Mouse (Mus musculus) hindbrain, embryonic 14.5 days (tissue): ENCODE results near the gene Plac1. TPM values are rescaled to one million over a fixed set of nuclear protein-coding genes. Genes with fewer than 3 reads are reported as not detected.

Source experiments
- ATAC-seq: fragments of 200-750 bp; cut with Nextera tagmentation; 2 replicates; pipeline ENCODE4 v1.8.0; 2017; ENCODE audit warnings: moderate number of reproducible peaks, mild to moderate bottlenecking, moderate TSS enrichment, moderate library complexity; ENCODE audit not compliant: low FRiP score
- DNase-seq: peaks from one replicate; pipeline ENCODE4 v3.0.0-alpha.2; 2015; ENCODE audit warnings: low spot score
- H3K27ac ChIP-seq: fragments of 300-500 bp; sonication (generic); 2 replicates; pipeline ENCODE4 v1.5.1; 2014; ENCODE audit warnings: mild to moderate bottlenecking, moderate library complexity
- H3K27me3 ChIP-seq: fragments of 300-500 bp; sonication (generic); 2 replicates; pipeline ENCODE4 v1.6.1; 2014; ENCODE audit warnings: mild to moderate bottlenecking, low read length, mixed read lengths; ENCODE audit not compliant: control insufficient read depth, insufficient read depth
- H3K36me3 ChIP-seq: fragments of 300-500 bp; sonication (generic); replicated peaks from 2 replicates; pipeline ENCODE4 v1.6.1; 2014; ENCODE audit not compliant: control insufficient read depth, insufficient read depth
- H3K4me1 ChIP-seq: fragments of 300-500 bp; sonication (generic); replicated peaks from 2 replicates; pipeline ENCODE4 v1.6.1; 2014; ENCODE audit warnings: antibody characterized with exemption, low read length, mixed read lengths; ENCODE audit not compliant: control insufficient read depth, insufficient read depth
- H3K4me2 ChIP-seq: fragments of 300-500 bp; sonication (generic); replicated peaks from 2 replicates; pipeline ENCODE4 v1.6.1; 2014; ENCODE audit warnings: mild to moderate bottlenecking, moderate library complexity
- H3K4me3 ChIP-seq: fragments of 300-500 bp; sonication (generic); replicated peaks from 2 replicates; pipeline ENCODE4 v1.5.1; 2014; ENCODE audit warnings: mild to moderate bottlenecking, low read length
- H3K9ac ChIP-seq: fragments of 300-500 bp; sonication (generic); 2 replicates; pipeline ENCODE4 v1.6.1; 2014
- H3K9me3 ChIP-seq: fragments of 300-500 bp; sonication (generic); 2 replicates; pipeline ENCODE4 v1.6.1; 2016; ENCODE audit warnings: low read length; ENCODE audit not compliant: control insufficient read depth
- WGBS: fragments of 180-500 bp; shearing (Covaris S2); extraction: QIAGEN DNeasy Blood & Tissue Kit; methylation state at CpG from one replicate; pipeline ENCODE4 v1.1.7; 2014; 5-methylcytosine and 5-hydroxymethylcytosine counted together
- polyA plus RNA-seq: library from polyadenylated mRNA; unstranded; fragments of >200 nt; fragmentation: Nextera tagmentation; extraction: Ambion mirVana; gene quantifications from 2 replicates; pipeline ENCODE4 v1.2.1, GENCODE M21; 2014

Plac1 gene
- polyA plus RNA-seq, 1 experiment from 2014 or later, result 0.37 TPM

DNA sequence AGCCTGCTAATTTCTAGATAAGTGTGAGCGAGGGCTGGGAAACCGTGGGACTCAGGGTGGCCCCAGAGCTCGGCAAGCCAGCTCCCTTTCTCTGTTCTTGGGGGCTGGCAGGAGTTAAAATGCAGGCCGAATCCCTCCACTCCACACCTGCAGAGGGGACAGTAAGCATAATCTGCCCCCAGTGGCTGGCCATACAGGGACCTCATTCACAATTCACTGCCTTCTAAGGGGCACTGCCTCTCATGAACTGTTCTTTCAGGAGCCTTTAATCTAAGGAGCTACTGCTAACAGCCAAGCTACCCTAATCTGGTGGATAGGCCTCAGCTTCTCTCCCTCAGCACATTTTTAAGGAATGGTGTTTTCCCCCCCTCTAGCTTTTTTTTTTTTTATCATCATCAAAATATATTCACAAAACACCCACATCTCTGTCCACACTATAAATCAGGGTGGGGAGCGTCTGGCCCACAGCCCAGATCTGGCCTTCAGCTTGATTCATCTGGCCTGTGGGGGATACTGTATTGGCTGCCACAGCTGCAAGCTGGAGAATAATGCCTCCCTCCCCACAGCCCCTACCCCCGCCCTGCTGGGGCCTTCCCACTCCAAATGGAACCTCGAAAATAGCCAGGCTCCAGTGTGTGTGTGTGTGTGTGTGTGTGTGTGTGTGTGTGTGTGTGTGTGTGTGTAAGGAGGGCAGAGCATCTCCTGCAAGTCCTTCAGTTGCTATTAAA is 28.0 kb downstream of the Plac1 start:
- H3K27me3 ChIP-seq, result no peaks in the 10 kb centered on the region
- WGBS, result 45% methylated on average over 7 of the region's 7 CpGs
- no peak overlapping the region for H3K4me3 ChIP-seq
- no peak overlapping the region for H3K9ac ChIP-seq
- DNase-seq, result peak; percentile 38
- no peaks in the 10 kb centered on the region for H3K4me1 ChIP-seq
- H3K27ac ChIP-seq, result peak overlapping the region; percentile 71; the same call in 1 of the 2 replicates
- no peaks in the 10 kb centered on the region for H3K36me3 ChIP-seq
- H3K4me2 ChIP-seq, result no peak overlapping the region
- no peaks in the 10 kb centered on the region for H3K9me3 ChIP-seq
- ATAC-seq, result peak; percentile 84

GRCm38 (mm10) chrX:53209431-53209830 is 30.5 kb downstream of the Plac1 start:
- no peaks in the 10 kb centered on the region for H3K36me3 ChIP-seq
- WGBS, result 54% methylated on average over 7 of the region's 7 CpGs
- no peak for DNase-seq

DNA sequence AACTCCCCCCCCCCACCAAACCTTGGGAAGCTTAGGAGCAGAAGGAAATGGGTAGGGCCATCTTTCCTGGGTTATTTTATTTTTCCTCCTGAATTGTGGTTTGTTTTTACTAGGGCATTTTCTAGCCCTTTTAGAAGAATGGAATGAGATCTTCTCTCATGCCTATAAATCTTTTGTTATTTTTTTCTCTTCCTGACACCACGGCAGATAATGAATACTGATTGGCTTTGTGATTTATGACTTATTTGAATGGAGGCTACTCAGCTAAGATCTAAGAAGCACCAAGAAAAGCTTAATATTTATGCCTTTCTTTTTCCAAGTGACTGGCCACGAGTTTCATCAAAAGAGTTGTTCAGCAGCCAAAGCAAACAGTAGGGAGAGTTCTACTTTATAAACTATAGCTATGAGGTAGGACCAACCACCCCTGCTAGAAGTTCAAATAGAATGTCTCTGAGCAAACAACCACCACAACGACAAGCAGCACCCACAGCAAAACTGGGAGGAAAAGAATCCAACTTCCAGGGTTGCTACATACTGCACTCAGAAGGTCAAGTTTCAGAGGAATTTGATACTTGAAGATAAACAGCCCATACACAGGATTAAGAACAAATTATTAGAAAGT is 35.1 kb downstream of the Plac1 start:
- H3K9ac ChIP-seq, result no peak overlapping the region
- 44% methylated on average over 3 of the region's 3 CpGs for WGBS
- no peak overlapping the region for H3K27ac ChIP-seq
- H3K4me1 ChIP-seq, result no peaks in the 10 kb centered on the region
- no peak overlapping the region for H3K4me3 ChIP-seq
- H3K36me3 ChIP-seq, result no peaks in the 10 kb centered on the region
- DNase-seq, result no peak
- no peak overlapping the region for H3K4me2 ChIP-seq
- no peak for ATAC-seq
- H3K27me3 ChIP-seq, result no peaks in the 10 kb centered on the region
- no peaks in the 10 kb centered on the region for H3K9me3 ChIP-seq

More at GRCm38 (mm10) chrX:53209431-53209830, 30.5 kb downstream of the Plac1 start:
- Histone ChIP-seq H3K4me1 (no peaks in the 10 kb centered on the region), H3K27ac (no peak overlapping the region), H3K4me2 (no peak overlapping the region), H3K9me3 (no peaks in the 10 kb centered on the region), H3K9ac (no peak overlapping the region), H3K27me3 (no peaks in the 10 kb centered on the region), H3K4me3 (no peak overlapping the region)
- ATAC-seq, result no peak

- WGBS, result 79% methylated on average over 5 of the region's 5 CpGs
- no peak for DNase-seq
- no peak overlapping the region for H3K4me3 ChIP-seq
- no peak overlapping the region for H3K4me2 ChIP-seq
- H3K27ac ChIP-seq, result no peak overlapping the region
- no peak for ATAC-seq
- H3K27me3 ChIP-seq, result no peaks in the 10 kb centered on the region
- H3K9me3 ChIP-seq, result no peaks in the 10 kb centered on the region
- H3K4me1 ChIP-seq, result no peaks in the 10 kb centered on the region
- no peak overlapping the region for H3K9ac ChIP-seq
- H3K36me3 ChIP-seq, result no peaks in the 10 kb centered on the region
These were observed 38.3 kb downstream of the Plac1 start for GRCm38 (mm10) chrX:53201616-53202015.

GRCm38 (mm10) chrX:53197681-53198080 is 42.2 kb downstream of the Plac1 start:
- no peaks in the 10 kb centered on the region for H3K9me3 ChIP-seq

DNA sequence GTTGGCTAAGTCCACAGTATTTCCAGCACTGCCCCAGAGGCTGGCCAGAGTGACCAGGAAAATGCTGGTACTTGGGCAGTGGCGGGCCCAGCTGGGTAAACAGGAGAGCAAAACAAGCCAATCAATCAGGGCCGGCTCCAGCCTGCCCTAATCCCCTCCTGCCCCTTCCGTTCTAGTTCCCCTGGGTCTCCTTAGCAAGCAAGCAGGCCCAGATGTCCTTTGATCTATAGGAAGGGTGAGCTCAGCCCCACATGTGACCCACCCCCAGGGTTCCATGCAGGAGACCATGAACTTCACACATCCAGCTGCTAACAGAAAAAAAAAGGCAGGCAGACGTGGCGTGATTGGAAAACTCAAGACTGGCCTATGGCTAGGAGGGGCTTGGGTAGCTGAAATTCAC is 43.5 kb downstream of the Plac1 start:
- Histone ChIP-seq H3K9ac (no peak overlapping the region), H3K4me1 (no peaks in the 10 kb centered on the region), H3K4me3 (no peak overlapping the region), H3K4me2 (no peak overlapping the region), H3K27ac (no peak overlapping the region), H3K36me3 (no peaks in the 10 kb centered on the region), H3K9me3 (no peaks in the 10 kb centered on the region), H3K27me3 (no peaks in the 10 kb centered on the region)
- DNase-seq (no peak), ATAC-seq (no peak)
- WGBS, result 59% methylated on average over 5 of the region's 5 CpGs

More at GRCm38 (mm10) chrX:53197681-53198080, 42.2 kb downstream of the Plac1 start:
- Histone ChIP-seq H3K4me3 (no peak overlapping the region), H3K4me2 (no peak overlapping the region), H3K9ac (no peak overlapping the region), H3K4me1 (no peaks in the 10 kb centered on the region), H3K27me3 (no peaks in the 10 kb centered on the region), H3K27ac (no peak overlapping the region), H3K36me3 (no peaks in the 10 kb centered on the region)
- DNase-seq (no peak), ATAC-seq (no peak)
- WGBS, result 86% methylated on average over 4 of the region's 4 CpGs

GRCm38 (mm10) chrX:53188692-53189091 is 51.2 kb downstream of the Plac1 start:
- no peak overlapping the region for H3K27ac ChIP-seq
- WGBS, result 91% methylated on average over 1 of the region's 1 CpGs

DNA sequence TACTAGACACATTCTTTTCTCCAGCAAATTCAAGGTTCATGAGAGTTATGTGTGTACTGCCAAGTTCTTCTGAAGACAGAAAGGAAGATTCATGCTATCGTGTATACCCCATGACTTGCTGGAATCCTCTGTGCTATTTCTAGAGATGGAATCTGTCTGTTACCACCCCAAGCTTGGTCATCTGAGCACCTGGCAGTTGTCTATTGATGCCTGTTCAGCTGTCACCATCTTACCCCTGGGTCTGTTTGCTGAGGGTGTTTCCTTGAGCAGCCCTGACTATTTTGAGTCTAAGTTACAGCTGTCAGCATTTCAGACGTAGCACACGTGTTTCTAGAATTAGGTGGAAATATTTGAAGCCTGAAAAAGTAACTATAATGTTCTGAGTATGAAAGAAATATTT is 60.1 kb downstream of the Plac1 start:
- WGBS, result 83% methylated on average over 3 of the region's 3 CpGs
- Histone ChIP-seq H3K9me3 (no peaks in the 10 kb centered on the region), H3K4me1 (no peaks in the 10 kb centered on the region), H3K27me3 (no peaks in the 10 kb centered on the region), H3K27ac (no peak overlapping the region), H3K9ac (no peak overlapping the region), H3K4me3 (no peak overlapping the region), H3K36me3 (no peaks in the 10 kb centered on the region), H3K4me2 (no peak overlapping the region)
- ATAC-seq (no peak), DNase-seq (no peak)

More at GRCm38 (mm10) chrX:53188692-53189091, 51.2 kb downstream of the Plac1 start:
- no peak overlapping the region for H3K9ac ChIP-seq
- H3K4me3 ChIP-seq, result no peak overlapping the region
- H3K4me2 ChIP-seq, result no peak overlapping the region
- H3K27me3 ChIP-seq, result no peaks in the 10 kb centered on the region
- H3K4me1 ChIP-seq, result no peaks in the 10 kb centered on the region
- H3K36me3 ChIP-seq, result no peaks in the 10 kb centered on the region
- no peaks in the 10 kb centered on the region for H3K9me3 ChIP-seq
- DNase-seq, result no peak
- ATAC-seq, result no peak

- Histone ChIP-seq H3K36me3 (no peaks in the 10 kb centered on the region), H3K9me3 (no peaks in the 10 kb centered on the region), H3K4me1 (no peaks in the 10 kb centered on the region), H3K9ac (no peak overlapping the region), H3K4me2 (no peak overlapping the region), H3K27me3 (no peaks in the 10 kb centered on the region), H3K4me3 (no peak overlapping the region), H3K27ac (no peak overlapping the region)
- no peak for DNase-seq
- ATAC-seq, result no peak
- 94% methylated on average over 5 of the region's 5 CpGs for WGBS
These were observed 63.6 kb downstream of the Plac1 start for GRCm38 (mm10) chrX:53176296-53176695.
